Mouse (Mus musculus) CD4-positive helper T cell, adult 2 months (primary cell): ENCODE results near the gene Fads3.

Experiments
- DNase-seq: peaks from one replicate; pipeline ENCODE4 v3.0.0-alpha.2; 2012; ENCODE audit warnings: low read depth, missing footprints, low spot score

Fads3 gene

DNA sequence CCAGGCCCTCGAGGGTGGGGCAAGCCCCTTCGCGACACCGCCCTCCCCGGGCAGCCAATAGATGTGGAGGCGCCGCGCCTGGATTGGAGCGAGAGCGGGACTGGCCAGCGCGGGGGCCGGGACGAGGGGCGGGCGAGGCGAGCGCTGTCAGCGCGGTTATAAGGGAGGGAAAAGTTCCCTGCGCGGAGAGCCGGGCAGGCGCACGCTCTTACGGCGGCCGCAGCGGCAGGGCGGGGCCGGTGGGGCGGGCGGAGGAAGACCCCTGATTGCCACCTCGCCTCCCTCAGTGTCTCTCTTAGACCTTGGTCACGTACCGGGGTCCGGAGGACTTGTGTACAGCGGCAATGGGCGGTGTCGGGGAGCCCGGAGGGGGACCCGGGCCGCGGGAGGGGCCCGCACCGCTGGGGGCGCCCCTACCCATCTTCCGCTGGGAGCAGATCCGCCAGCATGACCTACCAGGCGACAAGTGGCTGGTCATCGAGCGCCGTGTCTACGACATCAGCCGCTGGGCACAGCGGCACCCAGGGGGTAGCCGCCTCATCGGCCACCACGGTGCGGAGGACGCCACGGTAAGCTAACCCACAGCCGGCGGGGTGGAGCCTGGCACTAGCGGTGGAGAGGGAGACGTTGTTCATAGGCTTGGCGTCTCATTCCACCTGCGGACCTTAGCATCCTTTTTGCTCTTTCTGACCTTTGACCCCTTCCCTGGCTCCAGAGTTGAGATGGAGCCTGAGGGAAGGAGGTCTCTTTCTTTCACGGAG is at the start of gene Fads3:
Gene Fads3, plus strand, starts transcription at position 182 of the 761 bp plus-strand sequence.
- DNase-seq = peak; percentile 9

DNA sequence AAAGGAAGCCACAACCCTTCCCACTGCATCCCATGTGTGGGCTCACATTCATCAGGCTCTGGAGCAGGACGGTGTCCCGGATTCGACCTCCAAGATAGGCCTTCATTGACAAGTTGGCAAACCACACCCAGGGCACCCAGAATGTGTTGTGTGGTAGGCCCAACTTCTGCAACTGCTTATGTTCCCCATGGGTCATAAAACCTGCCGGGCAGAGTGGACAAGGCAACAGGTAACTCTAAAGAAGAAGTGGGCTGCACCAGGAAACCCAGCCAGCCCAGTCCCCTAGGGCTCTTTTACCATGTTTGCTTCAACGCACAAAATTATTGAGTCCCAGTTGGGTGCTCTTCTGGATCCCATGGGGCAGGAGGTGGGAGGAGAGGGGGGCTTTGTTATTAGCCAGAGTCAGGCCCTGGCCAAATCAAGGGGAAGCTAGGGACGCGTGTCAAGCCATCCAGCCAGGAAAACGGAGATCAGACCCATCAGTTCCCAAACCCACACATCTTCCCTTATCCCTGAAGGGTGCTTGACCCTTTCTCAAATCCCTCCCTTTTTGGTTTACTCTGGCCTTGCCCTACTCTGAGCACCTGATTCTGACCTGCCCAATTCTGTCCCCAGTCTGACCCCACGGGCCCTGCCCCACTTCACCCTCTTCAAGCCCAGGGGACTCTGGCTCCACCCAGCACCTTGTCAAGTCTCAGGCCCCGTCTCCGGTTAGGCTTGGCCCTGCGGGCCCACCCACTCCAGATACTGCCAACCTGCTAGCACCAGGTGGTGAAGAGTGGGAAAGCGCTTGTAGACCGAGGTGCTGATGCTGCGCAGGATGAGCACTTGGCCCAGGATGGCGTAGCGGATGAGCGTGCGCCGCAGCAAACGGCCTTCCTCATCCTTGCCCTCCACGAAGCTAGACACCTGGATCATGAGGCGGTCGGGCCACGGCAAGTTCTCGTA is 49.1 kb upstream of the Fads3 start:
- no peak for DNase-seq

- peak; percentile 75 for DNase-seq
Observed at GRCm38 (mm10) chr19:9993036-9993656, 48.2 kb upstream of the Fads3 start.

GRCm38 (mm10) chr19:9997204-9998062 is 43.9 kb upstream of the Fads3 start:
- DNase-seq = no peak

- DNase-seq = no peak
Observed at GRCm38 (mm10) chr19:9998063-9998416, 43.3 kb upstream of the Fads3 start.

DNA sequence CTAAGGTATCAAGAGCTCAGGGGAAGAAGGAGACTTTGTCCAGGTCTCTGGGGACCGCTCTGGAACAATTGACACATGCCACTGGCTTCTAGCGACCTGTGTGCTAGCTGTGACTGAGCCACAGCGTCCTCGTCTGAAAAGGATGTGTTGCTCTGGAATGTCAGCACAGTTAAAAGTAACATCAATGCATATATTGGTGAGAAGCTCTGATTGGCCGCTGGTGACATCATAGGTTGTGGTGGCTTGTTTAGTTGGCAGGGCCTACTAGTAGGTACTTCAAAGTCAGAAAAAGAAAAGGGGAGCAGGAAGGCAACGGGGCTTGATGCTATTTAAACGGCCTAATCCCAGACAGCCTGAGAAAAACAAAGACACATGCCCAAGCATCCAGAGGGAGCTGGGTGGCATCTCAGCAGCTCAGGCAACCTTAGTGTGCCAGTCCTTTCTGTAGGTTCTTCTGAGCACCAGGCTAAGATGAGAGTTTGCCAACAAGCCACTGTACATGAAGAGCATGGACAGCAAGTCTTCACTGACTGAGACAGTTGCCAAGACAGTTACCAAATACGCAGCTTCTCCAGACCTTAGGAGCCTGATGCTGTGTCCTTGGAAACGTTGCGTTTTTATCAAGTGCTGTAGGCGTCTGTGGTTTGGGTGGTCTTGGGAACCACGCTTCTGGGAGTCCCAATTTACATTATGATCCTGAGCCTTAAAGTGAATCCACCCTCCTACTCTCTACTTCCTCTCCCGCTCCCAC is 42.5 kb upstream of the Fads3 start:
- no peak for DNase-seq

GRCm38 (mm10) chr19:10000330-10000729 is 41.0 kb upstream of the Fads3 start:
- no peak for DNase-seq

DNA sequence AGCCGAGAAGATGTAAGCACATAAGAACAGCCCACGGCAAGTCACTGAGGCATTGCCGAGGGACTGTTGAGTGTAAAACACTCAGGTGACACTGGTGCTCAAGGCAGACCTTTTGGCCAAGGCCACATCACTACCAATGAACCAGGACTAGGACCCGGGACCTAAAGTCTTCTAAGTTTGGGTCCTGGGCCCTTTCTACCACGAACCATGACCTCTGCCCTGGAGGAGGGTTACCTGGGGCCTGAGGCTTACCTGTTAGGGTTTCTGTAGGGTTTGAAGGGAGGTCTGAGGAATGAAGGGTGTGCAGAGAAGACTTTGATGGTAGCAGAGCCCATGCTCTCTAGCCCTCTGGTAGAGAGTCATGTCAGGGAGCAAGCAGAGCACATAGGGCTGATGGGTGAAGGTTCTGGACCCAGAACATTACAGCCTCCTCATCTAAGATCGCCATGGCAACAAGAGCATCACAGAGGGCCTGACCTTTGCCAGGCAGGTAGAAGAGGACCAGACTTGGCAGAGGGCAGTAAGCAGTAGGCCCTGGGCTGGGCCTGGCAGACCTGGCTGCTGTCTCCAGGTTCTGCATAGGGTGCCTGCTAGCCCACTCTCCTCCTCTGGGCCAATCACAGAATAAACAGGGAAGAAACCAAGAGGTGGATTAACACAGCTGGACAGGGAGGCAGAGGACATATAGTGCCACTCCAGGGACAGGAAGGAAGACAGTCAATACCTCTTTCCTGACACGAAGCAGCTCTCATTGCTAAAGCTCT is 40.0 kb upstream of the Fads3 start, which contains the start of the genes Best1 and Rab3il1:
Gene Best1, minus strand, starts transcription at position 428 of the 764 bp plus-strand sequence.
Gene Rab3il1, plus strand, starts transcription at position 464 of the 764 bp plus-strand sequence.
- no peak for DNase-seq

GRCm38 (mm10) chr19:10003696-10004095 is 37.7 kb upstream of the Fads3 start:
- no peak for DNase-seq

- DNase-seq = no peak
Observed at GRCm38 (mm10) chr19:10011408-10011807, 30.0 kb upstream of the Fads3 start.

- DNase-seq = no peak
Observed at GRCm38 (mm10) chr19:10012827-10013278, 28.5 kb upstream of the Fads3 start.

DNA sequence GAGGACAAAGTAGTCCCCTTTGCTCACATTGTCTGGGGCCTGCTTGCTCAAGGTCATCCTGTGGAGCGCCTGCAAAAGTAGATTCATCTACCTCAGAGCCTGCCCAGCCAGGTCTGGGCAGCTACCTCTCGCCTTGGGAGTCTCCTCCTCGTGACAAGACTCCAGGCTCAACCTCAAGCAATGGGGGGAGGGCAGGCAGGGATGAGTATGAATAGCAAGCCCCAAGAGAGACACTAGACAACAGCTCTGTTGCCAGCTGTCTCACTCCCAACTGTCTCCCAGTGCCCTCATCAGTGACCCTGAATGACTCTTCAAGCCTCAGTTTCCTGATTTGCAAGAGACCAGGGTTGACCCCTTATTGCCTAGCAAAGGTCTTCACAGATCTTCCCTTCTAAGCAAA is 28.0 kb upstream of the Fads3 start:
- no peak for DNase-seq

GRCm38 (mm10) chr19:10013913-10014312 is 27.5 kb upstream of the Fads3 start:
- DNase-seq = no peak

- no peak for DNase-seq
Observed at GRCm38 (mm10) chr19:10014824-10015223, 26.5 kb upstream of the Fads3 start.

- no peak for DNase-seq
Observed at GRCm38 (mm10) chr19:10015442-10015841, 25.9 kb upstream of the Fads3 start.

DNA sequence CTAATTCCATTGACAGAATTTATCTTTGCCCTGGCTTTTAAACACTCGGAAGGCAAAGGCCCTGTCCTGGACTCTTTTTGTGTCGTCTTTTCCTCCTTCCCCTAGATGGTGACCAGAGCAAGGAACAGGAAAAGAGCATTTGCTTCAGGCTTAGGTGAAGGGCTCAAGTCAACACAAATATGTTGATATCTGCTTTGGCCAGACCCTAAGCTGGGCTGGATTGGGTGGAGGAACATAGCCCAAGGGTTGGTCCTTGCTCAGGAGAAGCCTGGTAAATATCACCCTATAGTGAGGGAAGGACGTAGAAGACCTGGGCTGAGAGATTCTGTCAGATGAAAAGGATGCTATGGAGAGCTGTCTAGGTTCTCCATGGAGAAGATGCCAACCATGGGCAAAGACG is 25.2 kb upstream of the Fads3 start:
- no peak for DNase-seq

GRCm38 (mm10) chr19:10017637-10018526 is 23.5 kb upstream of the Fads3 start:
- peak; percentile 44 for DNase-seq

DNA sequence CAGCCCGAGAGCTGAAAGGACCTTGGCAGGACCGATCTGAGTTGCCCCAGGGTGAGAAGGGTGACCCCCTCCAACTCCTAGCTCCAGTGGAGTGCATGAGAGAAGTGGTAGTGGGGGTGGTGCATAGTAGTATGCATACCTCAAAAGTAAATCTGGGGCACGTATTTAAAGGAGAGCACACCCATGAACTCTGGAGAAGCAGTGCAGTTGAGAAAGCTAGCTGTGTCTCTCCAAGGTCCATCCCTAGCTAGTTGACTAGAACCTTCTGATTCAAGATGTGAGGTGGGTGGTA is 22.9 kb upstream of the Fads3 start:
- DNase-seq = no peak
